Mouse (Mus musculus) adrenal gland, postnatal 25 days (tissue): ENCODE data around the gene Ggt5. TPM values are rescaled to one million over a fixed set of nuclear protein-coding genes. Genes with fewer than 3 reads are reported as not detected.

Experiments
- DNase-seq: peaks from one replicate; pipeline ENCODE4 v3.0.0; 2021; ENCODE audit warnings: mixed read lengths
- total RNA-seq: library from RNA; stranded (reverse); gene quantifications from 2 replicates; pipeline ENCODE4 v1.2.3, GENCODE M21; 2021

Ggt5 gene
- total RNA-seq, 1 experiment from 2014 or later: 6.8 TPM

DNA sequence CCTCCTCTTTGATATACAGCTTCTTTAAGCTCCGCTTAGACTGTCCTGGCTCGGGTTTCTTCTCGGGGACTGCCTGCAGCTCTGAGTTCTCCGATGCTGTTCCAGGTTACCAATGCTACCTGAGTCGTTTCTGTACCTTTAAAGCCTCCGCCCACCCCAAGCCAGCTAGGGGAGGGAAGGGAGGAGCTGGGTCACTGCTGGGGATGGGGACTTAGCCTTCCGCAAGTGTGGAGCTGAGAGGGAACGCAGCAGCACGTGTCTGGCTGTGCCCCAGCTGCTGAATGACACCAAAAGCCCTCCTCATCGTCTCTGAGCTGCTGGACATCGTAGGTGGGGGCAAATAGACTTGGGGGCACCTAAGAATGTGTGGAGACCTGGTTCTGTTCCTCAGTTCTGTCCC, 20.7 kb upstream of the Ggt5 start:
- no peak for DNase-seq

DNA sequence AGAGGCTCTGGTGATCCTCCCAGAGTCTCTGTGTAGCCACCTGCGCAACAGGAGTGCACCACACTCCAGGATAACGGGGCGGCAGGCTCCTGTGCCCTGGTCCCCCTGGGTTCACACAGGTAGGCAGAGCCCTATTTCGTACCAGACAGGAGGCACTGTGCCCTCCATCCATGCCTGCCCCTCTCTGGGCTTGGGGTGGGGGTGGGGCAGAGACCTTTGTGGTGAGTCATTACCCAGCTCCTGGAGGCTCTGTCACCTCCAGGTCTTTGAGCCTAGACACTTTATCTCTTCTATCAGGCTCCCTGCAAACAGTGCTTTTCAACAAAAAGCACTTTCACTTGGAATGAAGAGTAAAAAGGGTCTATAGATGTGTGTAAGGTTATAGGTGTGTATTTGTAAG, 20.3 kb upstream of the Ggt5 start:
- DNase-seq: no peak

DNA sequence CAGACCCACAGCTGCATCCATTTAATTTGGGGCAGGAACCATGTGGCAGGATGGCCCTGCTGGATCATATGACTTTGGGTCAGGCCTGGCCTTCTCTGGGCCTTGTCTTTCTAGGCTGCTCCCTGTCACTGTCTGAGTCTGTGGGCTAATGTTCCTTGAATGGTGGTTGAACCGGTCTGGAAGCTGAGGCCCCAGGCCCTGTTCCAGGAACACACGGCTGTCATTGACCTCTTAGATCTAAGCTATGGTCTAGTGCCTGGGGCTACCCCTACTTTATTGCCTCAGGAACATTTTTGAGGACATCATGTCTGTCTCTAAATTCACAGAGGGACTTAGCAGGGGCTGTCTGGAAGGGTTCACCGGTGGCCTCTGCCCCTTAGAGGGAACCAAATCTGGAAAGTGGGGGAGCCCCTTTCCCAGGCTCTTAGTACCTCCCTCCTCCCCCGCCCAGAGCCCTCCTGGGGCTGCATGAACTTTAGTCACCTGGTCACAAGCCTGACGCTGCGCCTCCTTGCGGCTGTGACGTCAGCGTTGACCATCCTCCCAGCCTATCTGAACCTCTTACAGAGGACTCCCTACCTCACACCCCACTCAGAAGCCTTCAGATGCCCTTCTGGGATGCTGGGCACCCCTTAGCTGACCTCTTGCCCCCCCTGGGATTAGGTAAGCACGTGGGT, 18.0 kb upstream of the Ggt5 start:
- no peak for DNase-seq

DNA sequence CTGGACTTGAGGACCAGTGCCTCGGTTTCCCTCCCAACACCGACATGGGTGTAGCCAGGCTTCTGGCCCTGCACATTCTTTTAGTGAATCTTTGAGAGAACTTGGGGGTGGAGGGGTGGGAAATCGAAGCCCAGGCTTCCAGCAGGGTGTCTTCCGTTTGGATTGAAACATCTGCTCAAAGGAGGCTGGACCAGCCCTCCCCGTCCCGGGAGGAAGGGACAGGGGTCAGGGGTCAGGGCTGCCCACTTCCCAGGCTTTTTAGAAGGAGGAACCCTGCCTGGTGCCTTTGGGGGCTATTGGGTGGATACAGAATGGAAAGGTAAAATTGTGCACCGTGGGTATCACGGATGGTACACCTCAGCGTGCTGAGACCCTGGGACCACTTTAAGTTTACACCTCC, 17.2 kb upstream of the Ggt5 start:
- DNase-seq: no peak

DNA sequence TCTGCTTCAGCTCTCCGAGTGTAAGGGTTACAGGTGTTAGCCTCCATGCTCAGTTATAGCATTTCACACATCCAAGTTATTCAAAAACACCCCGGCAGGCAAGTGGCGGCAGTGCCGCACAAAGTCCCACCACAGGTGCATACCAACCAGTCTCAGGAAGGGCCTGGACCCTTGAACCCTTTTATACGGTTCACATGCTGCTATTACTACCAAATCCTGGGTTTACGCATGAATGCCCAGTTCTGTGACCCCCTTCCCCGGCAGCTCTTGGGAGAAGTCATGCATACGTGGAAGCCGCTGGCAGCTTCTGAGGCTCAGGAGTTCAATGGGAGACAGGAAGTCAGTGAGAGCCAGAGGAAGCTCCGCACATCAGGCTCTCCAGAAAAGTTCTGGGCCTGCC, 16.0 kb upstream of the Ggt5 start:
- no peak for DNase-seq

DNA sequence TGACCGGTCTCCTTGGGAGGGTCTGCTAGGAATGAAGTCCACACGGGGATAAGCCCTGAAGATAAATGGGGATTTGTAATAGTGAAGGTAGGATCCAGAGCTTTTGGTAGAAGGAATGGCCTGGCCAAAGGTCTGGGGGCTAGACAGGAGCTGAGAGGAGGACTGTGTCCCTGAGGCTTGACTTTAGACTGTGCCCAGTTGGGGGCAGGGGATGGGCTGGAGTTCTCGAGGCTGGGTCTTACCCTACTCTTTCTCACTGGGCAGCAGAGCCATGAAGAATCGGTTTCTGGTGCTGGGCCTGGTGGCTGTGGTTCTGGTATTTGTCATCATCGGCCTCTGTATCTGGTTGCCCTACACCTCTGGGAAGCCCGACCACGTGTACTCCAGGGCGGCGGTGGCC, 15.2 kb upstream of the Ggt5 start:
- no peak for DNase-seq

DNA sequence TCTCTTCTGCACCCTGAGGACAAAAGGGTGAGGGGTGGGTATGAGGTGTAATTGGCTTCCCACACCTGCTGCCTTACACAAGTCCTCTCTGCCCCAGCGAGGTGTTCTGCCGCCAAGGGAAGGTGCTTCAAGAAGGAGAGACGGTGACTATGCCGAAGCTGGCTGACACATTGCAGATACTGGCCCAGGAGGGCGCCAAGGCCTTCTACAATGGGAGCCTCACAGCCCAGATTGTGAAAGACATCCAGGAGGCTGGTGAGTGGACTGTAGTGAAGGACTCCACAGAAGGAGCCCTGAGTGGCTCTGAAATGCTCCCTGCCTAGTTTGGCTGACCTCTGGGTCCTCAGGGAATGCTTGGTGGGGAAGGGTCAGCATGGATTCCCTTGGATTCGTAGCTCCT, 10.0 kb upstream of the Ggt5 start:
- DNase-seq: no peak

DNA sequence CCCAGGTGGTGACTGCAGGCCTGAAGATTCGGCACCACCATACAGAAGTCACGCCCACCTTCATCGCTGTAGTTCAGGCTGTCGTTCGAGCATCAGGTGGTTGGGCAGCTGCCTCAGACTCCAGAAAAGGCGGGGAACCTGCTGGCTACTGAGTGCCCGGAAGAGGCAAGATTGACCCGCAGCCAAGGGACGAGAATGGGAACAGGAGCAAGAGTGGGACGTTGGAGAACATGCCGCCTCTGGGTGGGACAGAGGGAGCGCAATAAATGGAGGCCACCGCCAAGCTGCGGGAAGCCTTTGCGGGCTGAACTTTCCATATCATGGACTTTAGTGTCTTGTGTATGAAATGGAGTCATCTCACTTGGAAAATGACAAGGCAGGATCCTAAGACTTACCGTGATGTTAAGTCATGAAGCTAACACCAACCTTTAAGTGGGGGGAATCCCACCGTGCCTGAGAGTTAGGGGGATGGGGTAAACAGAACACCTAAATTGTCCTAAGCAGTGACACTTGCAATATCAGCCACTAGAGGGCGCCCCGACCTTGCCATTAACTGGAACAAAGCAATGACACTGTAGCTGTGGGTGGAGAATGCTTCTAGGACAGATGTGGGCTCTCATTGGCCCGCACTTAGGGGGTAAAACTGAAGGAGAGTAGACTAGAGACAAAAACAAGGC, 3.1 kb upstream of the Ggt5 start:
- peak; percentile 90 for DNase-seq

DNA sequence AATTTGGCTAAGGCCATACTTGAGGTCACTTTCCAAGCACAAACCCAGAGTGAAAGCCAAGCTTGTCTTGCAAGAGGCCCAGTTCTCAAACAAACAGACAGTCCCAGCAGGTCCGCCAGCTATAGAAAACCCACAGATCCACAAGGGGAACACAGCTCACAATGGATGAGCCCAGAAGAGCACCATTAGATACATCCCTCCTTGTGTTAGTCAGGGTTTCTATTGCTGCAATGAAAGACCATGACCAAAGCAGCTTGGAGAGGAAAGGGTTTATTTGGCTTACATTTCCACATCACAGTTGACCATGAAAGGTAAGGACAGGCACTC, 2.6 kb upstream of the Ggt5 start:
- DNase-seq: no peak

DNA sequence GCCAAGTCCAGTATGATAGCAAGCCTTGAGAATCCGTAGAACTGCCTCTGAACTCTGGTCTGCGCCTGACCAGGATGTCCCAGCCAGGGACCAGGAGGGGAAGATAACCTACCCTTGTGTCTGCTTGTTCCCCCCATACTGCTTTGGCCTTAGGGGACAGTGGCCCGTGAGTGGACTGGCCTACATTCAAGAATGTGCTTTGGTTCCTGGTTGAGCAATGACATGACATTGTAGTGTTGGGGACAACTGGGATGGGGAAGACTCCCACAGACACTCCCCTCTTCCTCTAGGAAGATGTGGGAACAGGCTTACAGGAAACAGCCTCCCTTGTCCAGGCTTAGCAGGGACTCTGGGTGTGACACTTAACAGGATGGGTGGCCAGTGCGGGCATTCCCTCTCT, 1.4 kb upstream of the Ggt5 start:
- no peak for DNase-seq

DNA sequence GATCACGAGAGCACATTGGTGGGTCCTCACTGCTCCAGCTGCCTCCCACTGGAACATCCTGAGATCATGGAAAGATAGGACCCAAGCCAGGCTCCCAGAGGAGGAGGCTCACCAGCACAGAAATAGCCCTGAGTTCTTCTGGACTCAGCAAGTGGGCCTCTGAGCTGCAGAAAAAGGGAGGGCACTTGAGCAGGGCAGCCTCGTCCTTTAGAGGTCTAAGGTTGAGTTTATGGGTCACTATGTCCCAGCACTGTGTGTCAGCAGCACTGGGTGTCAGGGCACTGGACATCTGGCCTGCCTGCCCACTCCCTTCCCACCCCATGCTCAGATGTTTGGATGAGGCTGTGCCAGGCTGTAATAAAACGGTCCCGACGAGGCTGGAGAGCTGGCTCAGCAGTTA, 804 bp upstream of the Ggt5 start:
- DNase-seq: no peak

DNA sequence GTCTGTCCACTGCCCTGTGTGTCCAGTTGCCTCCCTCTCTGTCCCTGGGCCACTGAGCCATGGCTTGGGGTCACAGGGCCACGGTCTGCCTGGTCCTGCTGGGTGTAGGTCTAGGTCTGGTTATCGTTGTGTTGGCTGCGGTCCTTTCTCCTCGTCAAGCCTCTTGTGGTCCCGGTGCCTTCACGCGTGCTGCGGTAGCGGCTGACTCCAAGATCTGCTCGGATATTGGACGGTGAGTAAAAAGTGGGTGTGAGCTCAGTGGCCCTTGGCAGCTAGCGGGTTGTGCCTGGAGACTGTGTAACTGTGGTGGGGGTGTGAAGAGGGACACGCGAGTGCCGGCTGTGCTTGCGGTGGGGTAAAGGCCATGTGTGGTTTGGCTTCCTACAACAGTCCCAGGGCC, 511 bp downstream of the Ggt5 start:
- DNase-seq: no peak

DNA sequence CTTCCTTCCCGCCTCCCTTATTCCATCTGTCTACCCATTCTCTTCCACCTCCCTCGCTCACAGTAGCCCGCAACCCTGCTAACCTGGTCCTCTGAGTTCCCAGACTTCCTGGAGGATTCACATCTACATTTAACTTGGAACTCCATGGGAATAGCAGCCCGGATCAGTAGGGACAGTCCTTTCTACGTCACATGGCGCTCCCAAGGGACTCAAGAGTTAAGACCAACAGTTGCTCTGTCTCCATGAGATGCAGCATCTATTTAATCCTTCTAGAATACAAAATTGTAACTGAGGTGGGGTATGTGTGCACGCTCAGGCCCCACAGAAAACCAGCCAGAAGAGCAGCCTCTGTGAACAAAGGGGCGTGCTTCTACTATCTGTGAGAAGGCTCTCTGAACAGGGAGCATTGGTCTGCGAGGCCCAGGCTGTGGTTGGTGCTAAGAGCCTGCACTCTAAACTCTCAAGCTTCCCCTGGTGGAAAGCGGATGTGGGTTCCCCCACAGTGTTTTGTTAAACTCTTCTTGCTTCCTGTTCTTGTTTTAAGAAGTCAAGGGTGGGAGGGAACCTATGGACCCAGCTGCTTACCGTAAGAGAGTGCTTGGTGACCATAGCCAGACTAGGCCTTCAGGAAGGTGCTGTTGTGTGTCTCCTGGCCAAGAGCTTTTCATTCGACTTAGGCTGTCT, 2.2 kb downstream of the Ggt5 start:
- DNase-seq: no peak

DNA sequence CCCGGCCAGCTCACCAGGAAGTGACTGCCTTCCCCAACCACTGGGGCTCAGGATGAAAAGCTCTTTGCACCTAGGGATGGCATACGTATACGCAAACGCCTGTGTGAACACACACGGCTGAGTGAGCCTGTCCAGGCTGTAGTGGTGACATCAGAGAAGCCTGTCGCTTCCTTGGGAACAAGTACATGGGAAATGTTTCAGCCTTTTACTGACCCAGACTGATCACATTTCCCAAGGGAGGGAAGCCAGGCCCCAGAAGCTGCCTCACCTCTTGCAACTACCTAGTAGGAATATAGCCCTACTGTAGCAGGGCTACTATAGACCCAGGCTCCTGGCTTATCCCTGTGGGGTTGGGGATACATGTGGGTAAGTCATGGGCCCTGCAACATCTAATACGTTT, 3.4 kb downstream of the Ggt5 start:
- no peak for DNase-seq

DNA sequence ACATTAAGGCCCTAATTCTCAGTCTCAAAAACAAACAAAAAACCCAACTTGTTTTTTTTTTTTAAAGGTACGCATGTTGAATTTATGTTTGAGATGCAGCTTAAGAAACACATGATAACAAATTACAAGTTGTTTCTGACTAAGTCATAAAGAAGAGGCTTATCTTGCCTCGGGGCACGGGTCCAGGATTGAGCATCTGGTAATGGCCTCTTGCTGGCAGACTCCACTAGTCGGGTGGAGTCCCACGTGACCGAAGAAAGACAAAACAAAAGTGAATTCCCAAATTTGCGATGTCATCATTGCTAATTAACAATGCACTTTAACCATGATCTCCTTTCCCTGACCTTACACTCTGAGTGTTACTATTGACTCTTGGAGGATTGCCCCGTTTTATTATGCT, 6.8 kb downstream of the Ggt5 start:
- peak; percentile 73 for DNase-seq

DNA sequence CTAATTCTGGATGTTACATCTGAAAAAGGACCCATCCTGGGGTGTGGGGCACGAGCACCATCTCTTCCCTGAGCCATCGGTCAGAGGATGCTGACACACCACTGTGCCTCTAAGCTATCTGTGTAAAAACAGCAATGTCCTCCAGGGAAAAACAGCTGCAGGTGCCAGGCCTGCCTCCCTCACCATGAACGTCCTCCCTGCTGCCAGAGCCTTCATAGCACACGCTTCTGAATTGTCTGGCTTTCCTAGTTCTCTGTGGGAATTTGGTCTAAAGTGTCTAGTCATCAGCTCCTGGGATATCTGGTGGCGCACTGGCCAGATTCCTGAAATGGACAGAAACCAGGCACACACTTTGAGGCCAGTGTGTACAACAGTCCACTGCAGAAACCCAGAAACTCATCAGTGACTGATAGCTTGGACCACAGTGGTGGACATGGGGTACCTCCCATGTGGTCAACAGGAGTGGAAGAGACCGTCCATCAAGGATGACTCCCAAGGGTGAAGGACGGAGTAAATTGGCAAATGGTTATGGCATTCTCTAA, 11.1 kb downstream of the Ggt5 start:
- no peak for DNase-seq

DNA sequence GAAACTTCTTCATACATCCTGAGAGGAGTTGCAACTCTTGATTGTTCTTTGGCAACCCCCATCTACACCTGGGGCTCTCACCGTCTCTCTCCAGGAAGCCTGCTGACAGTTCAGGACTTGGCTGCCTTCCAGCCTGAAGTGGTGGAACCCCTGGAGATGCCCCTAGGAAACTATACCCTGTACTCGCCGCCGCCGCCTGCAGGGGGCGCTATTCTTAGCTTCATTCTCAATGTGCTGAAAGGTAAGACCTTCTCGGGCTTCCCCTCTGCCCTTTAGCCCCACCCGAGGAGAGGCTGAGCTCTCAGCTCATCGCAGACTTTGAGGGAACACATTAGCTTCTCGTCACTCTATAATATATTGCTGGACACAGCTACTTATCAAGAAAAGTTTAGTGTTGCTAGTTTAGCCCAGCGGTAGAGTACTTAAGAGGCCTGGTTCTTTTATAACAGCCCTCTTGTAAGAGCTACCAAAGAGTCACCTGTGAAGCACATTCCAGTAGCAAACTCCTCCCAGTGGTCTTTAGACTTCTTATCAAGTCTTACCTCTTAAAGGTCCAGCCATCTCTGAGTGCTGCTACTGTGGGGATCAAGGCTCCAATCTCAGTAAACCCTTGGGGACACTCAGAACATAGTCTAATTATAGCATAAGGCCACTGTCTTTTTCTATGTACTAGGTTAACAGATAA, 16.2 kb downstream of the Ggt5 start:
- no peak for DNase-seq

DNA sequence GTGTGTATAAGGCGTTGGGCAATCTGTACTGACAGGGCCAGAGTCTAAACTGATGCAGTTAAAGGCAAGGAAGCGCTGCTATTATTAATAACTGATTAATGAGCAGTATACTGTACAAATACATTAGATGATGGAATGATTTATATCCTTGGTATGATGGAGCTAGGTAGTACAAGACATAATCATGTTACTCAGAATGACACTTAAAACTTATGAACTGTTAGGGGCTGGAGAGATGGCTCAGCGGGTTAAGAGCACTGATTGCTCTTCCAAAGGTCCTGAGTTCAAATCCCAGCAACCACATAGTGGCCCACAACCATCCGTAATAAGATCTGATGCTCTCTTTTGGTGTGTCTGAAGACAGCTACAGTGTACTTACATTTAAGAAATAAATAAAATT, 18.1 kb downstream of the Ggt5 start:
- DNase-seq: no peak

DNA sequence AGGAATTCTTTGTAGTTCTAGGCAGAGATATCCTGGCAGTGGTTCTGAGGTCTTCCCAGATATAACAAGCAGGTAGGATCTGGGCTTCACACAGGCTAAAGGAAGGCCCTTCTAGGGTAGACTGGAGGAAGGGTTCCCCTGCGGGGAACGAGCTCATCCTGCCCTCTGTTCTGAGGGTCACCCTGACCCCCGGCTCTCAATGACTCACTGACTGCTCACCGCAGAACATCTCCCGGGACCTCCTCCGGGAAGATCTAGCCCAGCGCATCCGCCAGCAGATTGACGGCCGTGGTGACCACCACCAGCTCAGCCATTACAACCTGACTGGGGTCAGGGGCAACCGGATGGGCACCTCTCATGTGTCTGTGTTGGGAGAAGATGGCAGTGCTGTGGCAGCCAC, 19.8 kb downstream of the Ggt5 start:
- peak; percentile 23 for DNase-seq

DNA sequence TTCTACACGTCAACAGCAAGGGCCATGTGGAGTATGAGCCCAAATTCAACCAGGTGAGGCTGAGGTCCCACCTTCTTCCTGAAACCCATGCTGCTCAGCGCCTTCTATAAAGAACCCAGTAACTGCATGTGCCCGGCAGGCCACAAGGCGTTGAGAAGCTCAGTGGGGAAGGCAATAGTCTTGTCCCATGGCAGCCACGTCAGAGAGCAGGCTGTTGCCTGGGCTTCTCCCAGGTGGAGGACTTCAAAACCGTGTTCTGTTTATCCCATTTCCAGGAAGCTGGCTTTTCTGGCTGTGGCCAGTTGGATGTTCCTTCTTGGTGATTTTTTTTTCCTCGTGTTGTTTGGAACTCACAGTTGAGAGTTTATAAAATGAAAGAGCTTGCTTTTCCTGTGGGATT, 21.3 kb downstream of the Ggt5 start:
- DNase-seq: no peak

DNA sequence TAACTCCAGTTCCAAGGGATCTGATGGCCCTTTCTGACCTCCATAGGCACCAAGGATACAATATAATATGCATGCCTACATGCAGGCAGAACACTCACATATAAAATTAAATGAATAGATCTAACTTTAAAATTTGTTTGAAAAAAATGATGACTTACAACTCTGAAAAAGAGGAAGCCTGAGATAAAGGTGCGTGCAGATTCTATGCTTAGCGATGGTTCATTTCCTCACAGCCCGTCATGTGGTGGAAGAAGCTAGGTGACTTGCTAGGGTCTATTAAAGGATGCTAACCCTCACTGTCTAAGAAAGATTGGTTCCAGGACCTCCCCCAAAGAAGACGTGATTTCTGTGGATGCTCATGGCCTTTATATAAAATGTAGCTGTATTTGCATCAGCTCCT, 26.9 kb downstream of the Ggt5 start:
- no peak for DNase-seq

DNA sequence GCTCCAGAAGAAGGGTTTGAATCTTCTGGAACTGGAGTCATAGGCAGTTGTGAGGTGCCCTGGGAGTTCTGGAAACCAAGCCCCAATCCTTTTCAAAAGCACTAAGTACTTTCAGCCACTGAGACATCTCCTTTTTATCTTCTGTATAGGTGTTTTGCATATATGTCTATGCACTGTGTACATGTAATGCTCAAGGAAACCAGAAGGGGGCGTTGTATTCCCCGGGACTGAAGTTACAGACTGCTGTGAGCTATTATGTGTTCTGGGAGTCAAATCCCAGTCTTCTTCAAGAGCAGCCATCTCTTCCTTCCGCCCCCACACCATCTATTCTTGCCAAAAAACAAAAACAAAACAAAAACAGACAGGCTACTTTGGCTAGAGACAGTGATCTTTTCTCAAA, 31.7 kb downstream of the Ggt5 start:
- no peak for DNase-seq

DNA sequence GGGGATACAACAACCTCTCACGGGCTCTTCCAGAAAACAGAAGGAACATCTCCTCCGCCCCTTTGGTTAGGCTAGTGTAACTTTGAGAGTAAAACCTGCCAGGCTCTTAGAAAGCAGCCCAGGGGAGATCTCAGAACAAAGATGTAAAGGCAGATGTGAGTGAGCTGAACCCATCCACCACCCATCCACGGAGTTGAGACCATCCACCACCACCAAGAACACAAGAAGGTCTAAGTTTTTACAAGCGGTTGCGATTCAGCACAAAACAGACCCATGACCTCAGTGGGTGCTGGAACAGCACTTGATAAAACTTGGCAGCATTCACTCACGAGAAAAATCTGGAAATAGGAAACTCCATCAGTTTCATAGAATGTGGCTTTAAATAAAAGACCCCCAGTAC, 36.8 kb downstream of the Ggt5 start:
- no peak for DNase-seq
